Mouse (Mus musculus): ENCODE results near the gene Gpr63.
"Not testable (repeated sequence)": the region's sequence is repeated elsewhere in the genome, so short reads cannot be mapped to it uniquely, and the experiment has no call there.

DNA sequence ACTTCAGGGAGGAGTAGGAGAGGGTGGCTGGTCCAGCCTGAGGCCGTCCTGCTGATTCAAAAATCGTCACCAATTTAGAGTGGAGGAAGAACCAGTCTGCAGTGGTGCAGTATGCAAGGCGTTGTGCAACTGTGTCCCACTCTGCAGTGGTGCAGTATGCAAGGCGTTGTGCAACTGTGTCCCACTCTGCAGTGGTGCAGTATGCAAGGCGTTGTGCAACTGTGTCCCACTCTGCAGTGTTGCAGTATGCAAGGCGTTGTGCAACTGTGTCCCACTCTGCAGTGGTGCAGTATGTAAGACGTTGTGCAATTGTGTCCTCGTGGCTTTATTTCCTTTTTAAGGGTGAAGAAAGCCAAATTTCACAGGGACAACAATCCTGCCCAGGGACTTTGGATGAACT is 43.1 kb downstream of the Gpr63 start:
- not testable (repeated sequence) for TF ChIP-seq CTCF, EP300 (IDR thresholded peaks at IDR 0.05; ENCODE audit: low read depth)

Data from heart, postnatal 0 days (tissue).